Mouse (Mus musculus): ENCODE measurements at regions not wholly inside any gene's neighbourhood (a gene's known extent, or its start where the extent isn't known, plus 50 kb on each side); places are given as distances from the start of the nearest gene placed in this dataset.

GRCm38 (mm10) chr10:14217284-14217683 lies 251.4 kb downstream of the Hivep2 start:
- DNase-seq (ENCODE audit: low spot score): no peak

- DNase-seq (ENCODE audit: low spot score): no peak
These were observed 250.5 kb downstream of the Hivep2 start for GRCm38 (mm10) chr10:14216191-14216992.

GRCm38 (mm10) chr10:14215512-14215911 lies 249.6 kb downstream of the Hivep2 start:
- no peak for DNase-seq (ENCODE audit: low spot score)

GRCm38 (mm10) chr10:14213536-14213935 lies 247.7 kb downstream of the Hivep2 start:
- no peak for DNase-seq (ENCODE audit: low spot score)

- DNase-seq (ENCODE audit: low spot score): no peak
These were observed 246.1 kb downstream of the Hivep2 start for GRCm38 (mm10) chr10:14211926-14212325.

GRCm38 (mm10) chr10:14211481-14211880 lies 245.6 kb downstream of the Hivep2 start:
- no peak for DNase-seq (ENCODE audit: low spot score)

GRCm38 (mm10) chr10:14210445-14210844 lies 244.6 kb downstream of the Hivep2 start:
- DNase-seq (ENCODE audit: low spot score): no peak

GRCm38 (mm10) chr10:14210045-14210444 lies 244.2 kb downstream of the Hivep2 start:
- no peak for DNase-seq (ENCODE audit: low spot score)

GRCm38 (mm10) chr10:14208206-14208605 lies 242.3 kb downstream of the Hivep2 start:
- no peak for DNase-seq (ENCODE audit: low spot score)

- DNase-seq (ENCODE audit: low spot score): no peak
These were observed 241.7 kb downstream of the Hivep2 start for GRCm38 (mm10) chr10:14207616-14208015.

GRCm38 (mm10) chr10:14207051-14207570 lies 241.2 kb downstream of the Hivep2 start:
- no peak for DNase-seq (ENCODE audit: low spot score)
